Mouse (Mus musculus) heart, postnatal 0 days (tissue): ENCODE data around the gene Tipin.

Experiments
- CTCF ChIP-seq: IDR thresholded peaks from 2 replicates; pipeline ENCODE4 v1.5.1; 2016; ENCODE audit warnings: antibody characterized with exemption, control low read depth, low read depth
- EP300 ChIP-seq: IDR thresholded peaks from 2 replicates; pipeline ENCODE4 v1.6.1; 2016; ENCODE audit warnings: antibody characterized with exemption, low read depth

DNA sequence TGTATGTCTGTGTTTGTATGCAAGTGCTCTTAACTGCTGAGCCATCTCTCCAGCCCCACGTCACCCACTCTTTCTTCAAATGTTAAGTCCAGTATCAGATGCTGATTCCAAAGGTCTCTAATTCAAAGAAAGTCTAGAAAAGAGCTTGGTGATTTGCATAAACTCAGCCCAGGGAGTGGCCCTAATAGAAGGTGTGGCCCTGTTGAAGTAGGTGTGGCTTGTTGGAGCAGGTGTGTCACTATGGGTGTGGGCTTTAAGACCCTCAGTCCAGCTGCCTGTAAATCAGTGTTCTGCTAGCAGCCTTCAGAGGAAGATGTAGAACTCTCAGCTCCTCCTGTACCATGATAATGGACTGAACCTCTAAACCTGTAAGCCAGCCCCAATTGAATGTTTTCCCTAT lies 14.2 kb upstream of the Tipin start:
- TF ChIP-seq EP300 (no peak), CTCF (no peak)
